Mouse (Mus musculus) cerebellum, adult (tissue): ENCODE data around the gene Supt3.

ENCODE experiments used
- ATAC-seq: cut with Nextera tagmentation; 2 replicates; pipeline ENCODE4 v1.9.2; 2017; ENCODE audit warnings: mild to moderate bottlenecking, moderate library complexity, mixed read lengths; ENCODE audit not compliant: insufficient number of reproducible peaks, low FRiP score, low TSS enrichment

Supt3 gene

GRCm38 (mm10) chr17:44776738-44777270 lies at the start of gene Supt3:
Gene Supt3 (plus strand): TSS chr17:44777152.
- ATAC-seq = peak; percentile 92

- no peak for ATAC-seq
Measured at GRCm38 (mm10) chr17:44727675-44728074, 49.3 kb upstream of the Supt3 start.

- no peak for ATAC-seq
Measured at GRCm38 (mm10) chr17:44728464-44728863, 48.5 kb upstream of the Supt3 start.

GRCm38 (mm10) chr17:44733544-44734310 lies 43.2 kb upstream of the Supt3 start:
- no peak for ATAC-seq

GRCm38 (mm10) chr17:44734501-44735222 lies 42.3 kb upstream of the Supt3 start:
- no peak for ATAC-seq

GRCm38 (mm10) chr17:44735223-44735990 lies 41.5 kb upstream of the Supt3 start:
- ATAC-seq = peak; percentile 4; the same call in 1 of the 2 replicates

GRCm38 (mm10) chr17:44735991-44736561 lies 40.9 kb upstream of the Supt3 start:
- peak; percentile 57 for ATAC-seq

GRCm38 (mm10) chr17:44737275-44738120 lies 39.5 kb upstream of the Supt3 start:
- no peak for ATAC-seq

- no peak for ATAC-seq
Measured at GRCm38 (mm10) chr17:44738121-44738637, 38.8 kb upstream of the Supt3 start.

- ATAC-seq = no peak
Measured at GRCm38 (mm10) chr17:44742246-44742645, 34.7 kb upstream of the Supt3 start.

GRCm38 (mm10) chr17:44743780-44744179 lies 33.2 kb upstream of the Supt3 start:
- ATAC-seq = no peak

- no peak for ATAC-seq
Measured at GRCm38 (mm10) chr17:44745378-44745777, 31.6 kb upstream of the Supt3 start.

GRCm38 (mm10) chr17:44766318-44766717 lies 10.6 kb upstream of the Supt3 start:
- ATAC-seq = no peak

- ATAC-seq = no peak
Measured at GRCm38 (mm10) chr17:44766975-44767374, 10.0 kb upstream of the Supt3 start.

- no peak for ATAC-seq
Measured at GRCm38 (mm10) chr17:44767375-44767774, 9.6 kb upstream of the Supt3 start.

- ATAC-seq = no peak
Measured at GRCm38 (mm10) chr17:44768522-44768921, 8.4 kb upstream of the Supt3 start.

GRCm38 (mm10) chr17:44770871-44771270 lies 6.1 kb upstream of the Supt3 start:
- ATAC-seq = no peak

GRCm38 (mm10) chr17:44772576-44772975 lies 4.4 kb upstream of the Supt3 start:
- ATAC-seq = no peak

- ATAC-seq = peak; percentile 62
Measured at GRCm38 (mm10) chr17:44777337-44777804, 419 bp downstream of the Supt3 start.
